Mouse (Mus musculus) cerebellum, postnatal 4 days (tissue): ENCODE measurements around the gene Gna15.

Source experiments
- DNase-seq, 2 experiments: peaks; one replicate each; pipeline ENCODE4 v3.0.0; 2022; ENCODE audit warnings: low spot score in 2 of 2, mixed read lengths in 1 of 2

Gna15 gene

GRCm38 (mm10) chr10:81553807-81554755 lies 30.1 kb upstream of the Gna15 start:
- DNase-seq: no peak

GRCm38 (mm10) chr10:81553232-81553631 lies 29.2 kb upstream of the Gna15 start:
- no peak for DNase-seq

GRCm38 (mm10) chr10:81551597-81552102 lies 27.6 kb upstream of the Gna15 start:
- peak in 1 of 2 experiments; percentile 68 for DNase-seq

- peak in 1 of 2 experiments; percentile 68 for DNase-seq
These were observed 26.2 kb upstream of the Gna15 start for GRCm38 (mm10) chr10:81550257-81550656.

GRCm38 (mm10) chr10:81548944-81549343 lies 24.9 kb upstream of the Gna15 start:
- DNase-seq: no peak

- no peak for DNase-seq
These were observed 23.0 kb upstream of the Gna15 start for GRCm38 (mm10) chr10:81546788-81547571.

- no peak for DNase-seq
These were observed 22.3 kb upstream of the Gna15 start for GRCm38 (mm10) chr10:81546332-81546731.

GRCm38 (mm10) chr10:81545161-81545747 lies 21.2 kb upstream of the Gna15 start, which contains the start of gene Gna11:
TSS of gene Gna11 (minus strand) at chr10:81545190.
- peak; percentile 98 to 100 for DNase-seq

- no peak for DNase-seq
These were observed 20.5 kb upstream of the Gna15 start for GRCm38 (mm10) chr10:81544296-81545160.

GRCm38 (mm10) chr10:81543633-81544032 lies 19.6 kb upstream of the Gna15 start:
- no peak for DNase-seq

GRCm38 (mm10) chr10:81542727-81543460 lies 18.9 kb upstream of the Gna15 start:
- DNase-seq: no peak

GRCm38 (mm10) chr10:81541803-81542202 lies 17.8 kb upstream of the Gna15 start:
- DNase-seq: no peak

GRCm38 (mm10) chr10:81541363-81541762 lies 17.3 kb upstream of the Gna15 start:
- DNase-seq: no peak

GRCm38 (mm10) chr10:81538321-81539048 lies 14.5 kb upstream of the Gna15 start:
- no peak for DNase-seq

- DNase-seq: no peak
These were observed 13.4 kb upstream of the Gna15 start for GRCm38 (mm10) chr10:81537429-81537828.

GRCm38 (mm10) chr10:81536734-81537133 lies 12.7 kb upstream of the Gna15 start:
- DNase-seq: no peak

GRCm38 (mm10) chr10:81534826-81535225 lies 10.8 kb upstream of the Gna15 start:
- no peak for DNase-seq

GRCm38 (mm10) chr10:81526779-81527178 lies 2.8 kb upstream of the Gna15 start:
- peak; percentile 52 to 74 for DNase-seq

- DNase-seq: no peak
These were observed 1.1 kb upstream of the Gna15 start for GRCm38 (mm10) chr10:81525017-81525694.
